Mouse (Mus musculus): ENCODE data around the gene Adad2. TPM values are rescaled to one million over a fixed set of nuclear protein-coding genes. Genes with fewer than 3 reads are reported as not detected.
A peak's percentile ranks its signal among the peaks of the same experiment; 100 is the strongest.

Adad2 gene
- total RNA-seq, 4 experiments from 2014 or later = not detected

GRCm38 (mm10) chr8:119644429-119644960 lies 31.9 kb downstream of the Adad2 start:
- no peak for DNase-seq

GRCm38 (mm10) chr8:119644981-119645597 lies 32.5 kb downstream of the Adad2 start:
- no peak for DNase-seq

- no peak for DNase-seq
Measured at GRCm38 (mm10) chr8:119646197-119646596, 33.6 kb downstream of the Adad2 start.

DNA sequence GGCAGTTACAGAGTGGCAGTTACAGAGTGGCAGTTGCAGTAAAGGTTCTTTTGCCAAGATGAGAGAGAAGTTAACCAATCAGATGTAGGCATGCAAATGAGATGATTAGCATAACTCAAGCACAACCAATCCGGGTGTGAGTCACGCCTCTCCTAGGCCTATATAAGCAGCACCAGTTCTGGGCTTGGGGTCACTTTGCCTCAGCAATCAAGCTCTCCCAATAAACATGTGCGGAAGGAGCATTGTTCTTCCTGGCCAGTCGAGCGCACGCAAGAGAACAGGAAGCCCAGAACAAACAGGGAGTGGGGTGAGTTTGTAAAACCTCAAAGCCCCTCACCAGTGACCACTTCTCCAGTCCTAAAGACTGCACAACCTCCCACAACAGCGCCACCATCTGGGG lies 34.3 kb downstream of the Adad2 start:
- no peak for DNase-seq

DNA sequence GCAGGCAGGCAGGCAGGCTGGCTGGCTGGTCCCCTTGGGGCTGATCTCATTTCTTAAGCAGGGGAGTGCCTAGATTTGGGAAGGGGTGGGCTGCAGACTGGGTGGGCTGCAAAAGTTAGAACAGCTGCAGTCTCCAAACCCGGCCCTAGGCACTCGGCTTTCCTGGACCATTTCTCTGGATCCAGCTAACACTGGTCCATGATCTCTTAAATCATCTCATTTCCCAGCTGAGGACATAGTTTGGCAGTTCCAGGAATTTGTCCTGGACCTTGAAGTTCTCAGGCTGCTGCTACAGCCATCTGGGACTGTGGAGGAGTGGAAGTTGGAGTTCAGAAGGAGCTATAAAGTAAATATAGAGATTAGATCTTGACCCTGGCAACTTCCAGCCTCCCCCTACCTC lies 38.8 kb downstream of the Adad2 start:
- no peak for DNase-seq

DNA sequence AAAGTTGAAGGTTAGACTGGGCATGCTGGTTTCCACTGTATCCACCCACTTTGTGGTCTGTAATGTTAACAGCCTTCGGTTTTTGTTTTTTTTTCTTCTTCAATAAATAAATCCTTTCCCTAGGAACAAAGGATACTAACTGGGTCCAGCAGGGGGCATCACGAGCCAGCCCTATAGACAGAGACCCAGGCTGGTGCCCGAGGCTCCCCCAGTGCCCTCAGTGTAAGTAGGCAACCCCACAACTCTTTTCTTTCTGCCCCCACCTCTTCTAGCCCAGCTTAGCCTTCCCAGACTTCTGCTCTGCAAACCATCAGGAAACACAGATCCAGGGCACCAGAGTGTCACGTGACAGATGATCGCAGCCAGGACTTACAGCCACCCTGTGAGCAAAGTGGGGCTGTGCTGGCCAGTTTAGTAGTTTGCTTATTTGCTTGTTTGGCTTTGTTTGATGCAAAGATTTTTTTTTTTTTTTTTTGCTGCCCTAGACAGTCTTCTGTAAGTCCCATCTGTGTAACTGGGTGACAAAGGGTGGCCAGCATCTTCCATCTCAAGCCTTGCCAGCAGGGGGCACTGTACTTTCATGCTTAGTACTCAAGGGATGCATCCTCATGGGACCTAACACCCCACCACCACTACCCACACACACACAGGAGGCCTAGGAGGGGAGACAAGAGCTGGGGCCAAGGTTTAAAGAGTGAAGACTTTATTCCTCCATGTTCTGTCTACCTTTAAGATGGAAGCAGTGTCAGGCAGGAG lies 44.3 kb downstream of the Adad2 start:
- DNase-seq = no peak

GRCm38 (mm10) chr8:119661081-119661480 lies 48.5 kb downstream of the Adad2 start:
- DNase-seq = peak; percentile 74

DNA sequence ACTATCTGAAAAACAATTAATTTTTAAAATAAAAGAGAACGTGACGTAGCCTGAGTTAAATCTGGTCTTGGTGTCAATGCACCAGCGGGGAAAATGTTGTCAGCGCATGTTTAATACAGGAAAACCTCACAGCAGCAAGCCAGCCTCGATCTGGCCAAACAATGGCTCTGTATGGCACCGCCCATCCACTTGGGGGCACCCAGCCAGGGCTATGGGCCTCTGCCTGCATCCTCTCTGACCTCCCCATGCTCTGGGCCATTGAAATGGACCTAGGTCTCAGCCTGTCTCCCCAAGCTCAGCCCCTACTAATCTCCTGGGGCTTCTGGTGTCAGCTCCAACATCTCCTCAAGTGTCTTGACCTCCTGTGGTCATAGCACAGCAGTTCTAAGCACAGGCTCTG lies 49.3 kb downstream of the Adad2 start:
- DNase-seq = no peak

GRCm38 (mm10) chr8:119663440-119663839 lies 50.9 kb downstream of the Adad2 start:
- DNase-seq = no peak

- DNase-seq = no peak
Measured at GRCm38 (mm10) chr8:119665270-119665669, 52.7 kb downstream of the Adad2 start.

Other genes with a start within 250 kb of the Adad2 start
- gene Mlycd, start 217.9 kb upstream of the Adad2 start, total RNA-seq (2022) = 10 to 100 TPM; 46.6 to 60.5 (median 54.6) TPM
- gene Osgin1, start 178.6 kb upstream of the Adad2 start, total RNA-seq (2022) = 100 to 1,000 TPM in 3 of 4 experiments, 10 to 100 TPM in 1; 77.7 to 149 (median 123) TPM
- gene Necab2, start 166.0 kb upstream of the Adad2 start, total RNA-seq (2022) = 10 to 100 TPM in 3 of 4 experiments, 1 to 10 TPM in 1; 9.9 to 13.7 (median 11.9) TPM
- under 1 TPM in 2 of 4 experiments, not detected in 2; 0.13 to 0.17 TPM for gene Slc38a8, start 111.0 kb upstream of the Adad2 start, total RNA-seq (2022)
- 100 to 1,000 TPM; 107 to 141 (median 126) TPM for gene Mbtps1, start 54.0 kb upstream of the Adad2 start, total RNA-seq (2022)
- gene Hsdl1, start 37.6 kb upstream of the Adad2 start, total RNA-seq (2022) = 10 to 100 TPM; 35.6 to 81.1 (median 56.8) TPM
- not detected for gene Dnaaf1, start 37.5 kb upstream of the Adad2 start, total RNA-seq (2022)
- gene Taf1c, start 7.5 kb upstream of the Adad2 start, total RNA-seq (2022) = 10 to 100 TPM; 13.1 to 16.3 (median 15.3) TPM
- 1 to 10 TPM in 2 of 4 experiments, under 1 TPM in 2; 0.58 to 1.5 (median 1.2) TPM for gene Kcng4, start 22.9 kb downstream of the Adad2 start, total RNA-seq (2022)
- gene Wfdc1, start 53.6 kb downstream of the Adad2 start, total RNA-seq (2022) = 10 to 100 TPM in 3 of 4 experiments, 1 to 10 TPM in 1; 9.0 to 14.0 (median 12.8) TPM
- gene Atp2c2, start 87.3 kb downstream of the Adad2 start, total RNA-seq (2022) = under 1 TPM in 3 of 4 experiments, not detected in 1; 0.35 to 0.38 (median 0.38) TPM
- 10 to 100 TPM; 16.1 to 18.1 (median 17.1) TPM for gene Tldc1, start 165.7 kb downstream of the Adad2 start, total RNA-seq (2022)
- gene Cotl1, start 227.8 kb downstream of the Adad2 start, total RNA-seq (2022) = 10 to 100 TPM; 38.1 to 64.0 (median 54.4) TPM
- 10 to 100 TPM in 3 of 4 experiments, 1 to 10 TPM in 1; 8.4 to 13.8 (median 11.8) TPM for gene Klhl36, start 249.5 kb downstream of the Adad2 start, total RNA-seq (2022)

Measured in adrenal gland, adult 8-10 months (tissue).